Mouse (Mus musculus): ENCODE data around the gene Ftl1.

- TF ChIP-seq EP300 (IDR thresholded peaks at IDR 0.05; ENCODE audit: low read depth) (no peak), CTCF (IDR thresholded peaks at IDR 0.05; ENCODE audit: low read depth) (no peak)
Measured at GRCm38 (mm10) chr7:45458748-45459563, 728 bp downstream of the Ftl1 start.
